Mouse (Mus musculus) right cerebral cortex, postnatal 4 days (tissue): ENCODE data around the gene Tpcn2.

Source experiments
- DNase-seq: peaks from one replicate; pipeline ENCODE4 v3.0.0-alpha.2; 2022

Tpcn2 gene

DNA sequence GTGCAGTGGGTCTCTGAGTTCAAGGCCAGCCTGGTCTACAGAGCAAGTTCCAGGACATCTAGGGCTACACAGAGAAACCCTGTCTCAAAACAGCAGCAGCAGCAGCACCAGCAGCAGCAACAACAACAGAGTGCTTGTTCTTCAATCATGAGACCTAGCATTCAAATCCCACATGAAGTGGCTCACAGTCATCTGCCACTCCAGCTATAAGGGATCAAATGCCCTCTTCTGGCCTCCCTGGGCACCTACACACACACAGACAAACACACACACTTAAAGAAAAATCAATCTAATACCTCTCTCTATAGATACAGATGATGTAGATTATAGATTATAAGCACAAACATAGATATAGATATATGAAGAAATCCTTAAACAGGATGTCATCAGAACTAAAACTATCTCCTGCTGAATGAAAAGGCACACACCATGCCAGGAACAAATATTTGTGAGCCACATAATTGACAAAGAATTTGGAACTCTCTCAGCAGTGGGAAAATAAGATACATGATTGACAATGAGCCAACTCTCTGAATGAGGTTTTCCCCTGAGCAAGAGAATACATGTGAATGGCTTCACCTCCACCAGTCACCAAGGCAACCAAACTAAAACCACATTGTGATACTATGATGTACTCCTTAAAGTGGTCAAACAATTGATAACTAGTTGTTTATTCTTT, 137.4 kb downstream of the Tpcn2 start:
- DNase-seq = no peak

DNA sequence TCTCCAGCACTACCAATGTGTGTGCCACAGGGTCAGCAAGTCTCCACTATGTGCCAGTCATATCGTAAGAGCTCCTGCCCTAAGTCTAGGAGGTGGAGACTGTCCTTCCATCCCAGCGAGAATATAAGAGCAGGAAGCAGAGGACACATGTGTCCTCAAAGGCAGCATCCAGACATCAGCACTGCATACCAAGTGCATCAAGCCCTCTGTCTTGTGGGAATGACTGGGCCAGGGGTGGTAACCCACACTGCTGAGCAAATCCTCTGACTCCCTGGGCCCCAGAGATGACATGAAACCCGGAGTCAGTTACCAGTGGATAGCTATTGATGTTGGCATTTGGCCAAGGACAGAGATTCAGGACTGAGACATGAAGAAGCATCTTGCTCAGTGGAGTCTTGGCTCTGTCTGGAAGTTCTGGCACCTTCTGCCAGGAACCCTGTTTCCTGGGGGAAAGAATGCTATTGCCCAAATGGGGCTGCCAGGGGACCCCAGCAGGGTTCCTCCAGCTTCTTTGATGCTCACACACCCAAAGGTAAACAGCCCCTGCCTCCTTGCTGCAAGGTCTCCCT, 140.2 kb downstream of the Tpcn2 start:
- DNase-seq = no peak

DNA sequence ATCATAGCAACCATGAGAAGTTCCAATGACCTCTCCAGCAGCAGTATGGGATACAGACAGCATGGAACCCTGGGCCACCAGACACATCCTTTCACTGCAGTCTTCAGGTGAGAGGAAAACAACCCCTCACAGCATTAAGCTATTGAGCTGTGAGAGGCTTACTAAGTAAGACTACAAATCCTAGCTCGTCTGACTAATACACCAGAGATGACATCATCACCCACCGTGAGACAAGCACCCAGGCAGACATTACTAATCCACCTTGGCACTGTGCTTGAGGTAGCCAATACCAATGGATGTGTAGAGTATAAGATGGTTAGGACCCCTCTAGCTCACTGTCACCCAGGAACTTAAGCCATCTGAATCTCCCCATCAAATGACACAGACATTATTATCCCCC, 143.2 kb downstream of the Tpcn2 start:
- no peak for DNase-seq

DNA sequence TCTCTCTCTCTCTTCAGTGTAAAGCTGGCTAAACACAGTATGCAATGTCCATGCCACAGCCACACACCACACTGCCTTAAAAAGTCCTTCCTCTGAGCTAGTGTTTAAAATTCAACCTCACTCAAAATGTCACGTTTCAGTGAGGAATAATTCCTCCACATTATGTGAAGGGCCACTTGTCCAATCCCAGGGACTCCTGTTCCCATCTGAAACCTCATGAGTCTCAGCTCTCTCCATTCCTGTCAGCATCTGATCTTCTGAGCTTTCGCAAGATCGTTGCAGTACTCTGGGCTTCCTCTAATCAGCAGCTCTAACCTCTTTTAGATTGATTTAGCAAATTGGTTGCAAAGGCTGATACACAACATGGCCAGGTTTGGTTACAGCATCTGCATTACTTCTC, 144.2 kb downstream of the Tpcn2 start:
- DNase-seq = no peak

DNA sequence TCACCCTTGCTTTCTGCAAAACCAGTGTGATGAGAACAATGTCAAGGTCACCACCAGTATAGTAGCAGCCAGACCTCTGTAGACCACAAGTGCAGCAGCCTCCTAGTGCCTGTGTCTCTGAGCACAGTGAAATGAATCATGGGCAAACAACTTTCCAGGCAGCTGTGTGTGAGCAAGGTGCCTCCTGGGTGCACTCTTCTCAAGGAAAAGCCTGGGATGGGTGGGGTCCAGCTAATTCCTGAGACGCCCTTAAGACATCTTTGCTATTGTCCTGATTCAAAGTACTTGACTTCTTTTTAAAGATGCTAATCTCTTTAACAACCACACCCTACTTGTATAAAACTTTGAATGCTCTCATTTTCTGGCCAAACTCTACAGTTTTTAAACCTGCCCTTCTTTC, 144.7 kb downstream of the Tpcn2 start:
- no peak for DNase-seq

DNA sequence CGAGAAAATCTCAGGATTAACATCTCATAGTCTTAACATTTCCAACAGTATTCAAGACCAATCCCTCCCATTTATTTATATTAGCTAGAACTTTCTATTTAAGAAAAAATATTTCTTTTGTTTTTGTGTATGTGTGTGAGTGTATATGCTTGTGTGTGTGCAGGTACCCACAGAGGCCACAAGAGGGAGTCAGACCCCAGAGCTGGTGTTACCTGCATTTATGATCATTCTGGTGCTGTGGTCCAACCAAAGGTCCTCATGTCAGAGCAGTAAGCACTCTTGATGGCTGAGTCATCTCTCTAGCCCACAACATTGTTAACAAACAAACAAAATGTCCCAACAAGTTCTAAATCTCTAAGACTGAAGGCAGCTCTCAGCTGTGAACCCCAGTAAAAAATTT, 145.9 kb downstream of the Tpcn2 start:
- no peak for DNase-seq

DNA sequence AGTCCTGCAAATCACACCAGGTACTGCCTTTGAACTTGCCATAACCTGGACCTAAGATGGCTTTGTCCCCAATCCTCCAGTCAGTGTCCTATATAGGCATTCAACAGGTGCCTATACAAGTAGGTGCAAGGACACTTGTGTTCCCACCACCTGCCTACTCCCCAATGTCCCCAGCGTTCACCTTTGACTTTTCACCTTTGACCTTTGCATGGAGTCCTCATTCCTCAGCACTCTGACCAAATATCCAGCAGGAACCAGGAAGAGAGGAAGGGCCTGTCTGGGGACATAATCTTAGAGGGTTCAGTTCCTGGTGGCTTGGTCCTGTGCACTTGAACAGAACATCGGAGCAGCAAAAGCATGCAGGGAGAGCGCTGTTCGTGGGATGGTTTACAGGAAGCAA, 147.0 kb downstream of the Tpcn2 start:
- DNase-seq = no peak
